Mouse (Mus musculus): ENCODE measurements around the gene Prrt1. TPM values are rescaled to one million over a fixed set of nuclear protein-coding genes. Genes with fewer than 3 reads are reported as not detected.

The Prrt1 gene
- total RNA-seq, 2 experiments from 2014 or later, result 5.0 to 14.3 TPM

DNA sequence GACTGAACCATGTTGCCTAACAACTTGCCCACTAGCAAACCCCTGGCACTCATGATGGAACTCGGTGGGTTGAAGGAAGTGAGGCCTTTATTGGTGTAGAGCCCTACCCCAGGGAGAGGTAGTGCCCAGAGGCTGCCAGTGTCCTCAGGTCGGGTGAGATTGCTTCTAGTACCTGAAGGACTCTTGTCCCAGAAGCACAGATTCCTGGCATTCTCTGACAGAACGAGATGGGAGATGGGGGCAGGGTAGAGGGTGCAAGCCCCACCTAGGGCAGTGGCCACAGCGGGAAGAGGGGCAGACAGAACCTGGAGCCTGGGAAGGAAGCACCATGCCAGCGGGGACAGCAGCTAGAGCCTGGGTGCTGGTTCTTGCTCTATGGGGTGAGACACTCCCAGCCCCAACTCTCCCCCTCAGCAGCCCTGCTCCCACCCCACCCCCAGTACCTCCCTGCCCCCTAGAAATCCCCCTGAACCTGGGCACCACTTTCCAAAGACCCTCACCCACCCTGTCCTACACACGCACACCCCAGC lies 31.7 kb upstream of the Prrt1 start, which contains the start of gene Ager:
TSS of gene Ager (plus strand) at position 297 of the 530 bp plus-strand sequence.
- DNase-seq, result no peak

DNA sequence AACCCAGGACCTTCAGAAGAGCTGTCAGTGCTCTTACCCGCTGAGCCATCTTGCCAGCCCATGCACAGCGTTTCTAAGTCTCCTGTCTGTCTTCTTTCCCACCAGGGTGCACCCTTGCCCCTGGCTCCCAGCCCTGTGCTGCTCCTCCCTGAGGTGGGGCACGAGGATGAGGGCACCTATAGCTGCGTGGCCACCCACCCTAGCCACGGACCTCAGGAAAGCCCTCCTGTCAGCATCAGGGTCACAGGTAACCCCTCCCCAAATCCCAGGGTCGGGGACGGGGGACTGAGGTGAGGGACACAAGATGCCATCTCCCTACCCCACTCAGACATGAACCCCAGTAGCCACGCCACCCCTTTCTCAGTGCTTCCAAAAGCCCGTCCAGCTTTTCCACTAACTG lies 29.4 kb upstream of the Prrt1 start:
- no peak for DNase-seq

DNA sequence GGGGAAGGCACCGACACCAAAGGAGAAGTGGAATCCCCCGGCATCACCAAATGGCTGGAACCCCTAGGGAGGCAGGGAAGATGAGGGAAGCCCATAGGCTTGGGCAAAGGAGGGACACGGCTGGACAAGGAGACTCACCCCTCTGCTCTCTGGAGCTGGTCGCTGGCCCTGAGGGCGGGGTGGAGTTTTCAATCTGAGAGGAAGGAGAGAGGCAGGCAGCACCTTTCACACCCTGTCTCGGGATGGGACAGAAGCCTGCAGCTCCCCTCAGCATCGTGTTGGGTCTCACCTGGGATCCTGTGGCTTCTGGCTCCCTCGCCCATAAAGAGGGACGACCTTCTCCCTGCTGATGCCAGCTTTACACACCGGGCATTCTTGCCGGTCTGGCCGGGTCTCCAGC lies 27.5 kb upstream of the Prrt1 start:
- DNase-seq, result no peak

DNA sequence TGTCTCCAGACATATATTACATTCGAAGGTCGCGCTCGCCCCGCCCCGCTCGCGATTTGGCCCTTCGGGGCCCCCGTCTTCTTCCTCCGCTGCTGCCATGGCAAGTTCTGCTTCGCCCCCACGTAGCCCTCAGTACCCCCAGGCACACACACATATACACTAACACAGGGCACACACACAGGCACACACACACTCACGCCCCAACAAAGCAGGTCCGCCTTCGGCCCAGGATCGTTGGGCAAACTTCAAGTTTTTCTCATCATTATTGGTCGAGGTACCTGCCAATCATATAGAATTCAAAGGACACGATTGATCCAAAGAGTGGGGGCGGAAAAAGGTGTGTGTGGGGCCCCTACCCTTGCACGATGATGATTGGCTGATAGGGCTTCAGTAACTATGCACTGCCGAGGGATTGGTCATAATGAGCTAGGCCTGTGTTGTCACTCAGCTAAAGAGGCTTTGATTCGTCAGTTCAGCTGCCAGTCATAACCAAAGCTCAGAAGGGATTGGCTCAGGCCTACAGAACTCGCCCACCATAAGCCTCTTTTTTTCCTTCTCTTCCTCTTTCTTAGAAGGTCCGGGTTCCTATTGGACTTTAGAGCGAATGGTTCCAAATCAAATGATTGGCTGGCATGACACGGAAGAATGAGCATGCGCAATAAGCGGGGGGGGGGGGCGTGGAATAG lies 25.8 kb upstream of the Prrt1 start, which contains the start of gene Rnf5:
TSS of gene Rnf5 (minus strand) at position 316 of the 686 bp plus-strand sequence.
- peak; percentile 97 for DNase-seq

DNA sequence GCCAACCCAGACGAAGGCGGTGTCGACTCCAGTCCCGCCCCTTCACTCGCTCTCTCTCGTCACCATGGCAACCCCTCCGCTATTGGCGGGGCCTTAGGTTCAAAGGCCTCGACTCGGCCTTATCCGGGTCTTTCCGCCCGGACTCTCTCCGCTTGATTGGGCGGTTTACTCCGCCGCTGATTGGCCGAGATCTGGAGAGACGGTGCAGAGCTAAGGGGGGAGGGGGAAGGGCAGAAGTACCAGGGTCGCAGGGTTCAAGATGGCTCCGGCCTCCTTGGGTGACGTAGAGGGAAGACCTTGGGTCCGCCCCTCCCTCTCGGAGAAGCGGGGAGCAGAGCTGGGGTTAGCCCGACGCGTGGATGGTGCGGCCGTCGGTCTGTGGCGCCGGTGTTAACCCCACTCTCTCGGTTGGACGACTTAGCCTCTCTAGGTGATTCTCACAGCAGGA lies 25.2 kb upstream of the Prrt1 start, which contains the start of gene Agpat1:
TSS of gene Agpat1 (plus strand) at position 202 of the 448 bp plus-strand sequence.
- peak; percentile 99 for DNase-seq

DNA sequence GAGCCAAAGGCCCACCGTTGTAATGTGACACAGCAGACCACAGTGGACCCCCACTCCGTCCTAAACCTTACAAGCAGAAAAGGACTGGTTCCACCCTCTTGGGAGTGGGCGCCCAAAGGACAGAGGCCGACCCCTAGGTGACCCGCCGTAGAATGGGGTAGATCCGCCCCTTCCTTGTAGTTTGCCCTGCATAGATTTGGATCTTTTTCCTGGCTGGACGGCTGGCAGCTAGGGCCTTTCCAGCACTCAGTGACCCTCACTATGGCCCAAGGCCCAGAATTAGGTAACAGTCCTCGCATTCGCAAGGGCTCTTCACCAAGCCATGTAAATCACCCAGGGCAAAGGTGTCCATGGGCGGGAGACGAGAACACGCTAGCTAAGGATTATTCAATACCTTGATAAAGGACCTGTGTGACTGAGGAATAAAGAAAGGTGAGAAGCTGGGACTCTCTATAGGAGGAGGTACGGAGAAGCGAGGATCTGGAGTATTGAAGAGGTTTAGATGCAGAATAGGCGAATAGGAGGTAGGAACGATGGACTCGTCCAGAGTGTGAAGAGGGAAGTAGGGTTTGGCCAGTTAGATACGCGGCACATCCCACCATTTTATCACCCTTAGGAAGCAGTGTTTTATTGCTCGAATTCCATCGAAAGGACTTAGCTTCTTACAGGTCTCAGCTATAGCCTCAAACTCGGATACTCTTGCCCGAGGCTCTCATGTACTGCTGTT lies 24.7 kb upstream of the Prrt1 start:
- peak; percentile 67 to 68 for DNase-seq

DNA sequence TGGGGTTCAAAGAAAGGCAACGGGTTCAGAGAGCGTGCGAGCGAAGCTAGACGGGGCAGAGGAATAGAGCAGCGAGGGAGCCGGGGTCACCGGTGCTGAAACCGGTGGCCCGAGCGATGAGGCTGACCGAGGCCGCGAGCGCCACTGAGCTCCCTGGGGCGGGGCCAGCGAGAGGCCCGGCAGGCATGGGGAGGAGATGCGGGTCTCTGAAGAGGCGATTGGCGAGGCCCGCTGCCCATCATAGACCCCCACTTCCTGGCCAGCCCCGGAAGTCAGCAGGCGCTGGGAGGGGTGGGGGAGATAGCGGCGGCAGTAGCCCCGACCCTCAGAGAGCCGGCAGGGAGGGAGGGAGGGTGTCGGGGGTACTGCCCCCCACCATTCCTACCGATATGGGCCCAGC lies 23.7 kb upstream of the Prrt1 start:
- DNase-seq, result peak; percentile 98 to 99

DNA sequence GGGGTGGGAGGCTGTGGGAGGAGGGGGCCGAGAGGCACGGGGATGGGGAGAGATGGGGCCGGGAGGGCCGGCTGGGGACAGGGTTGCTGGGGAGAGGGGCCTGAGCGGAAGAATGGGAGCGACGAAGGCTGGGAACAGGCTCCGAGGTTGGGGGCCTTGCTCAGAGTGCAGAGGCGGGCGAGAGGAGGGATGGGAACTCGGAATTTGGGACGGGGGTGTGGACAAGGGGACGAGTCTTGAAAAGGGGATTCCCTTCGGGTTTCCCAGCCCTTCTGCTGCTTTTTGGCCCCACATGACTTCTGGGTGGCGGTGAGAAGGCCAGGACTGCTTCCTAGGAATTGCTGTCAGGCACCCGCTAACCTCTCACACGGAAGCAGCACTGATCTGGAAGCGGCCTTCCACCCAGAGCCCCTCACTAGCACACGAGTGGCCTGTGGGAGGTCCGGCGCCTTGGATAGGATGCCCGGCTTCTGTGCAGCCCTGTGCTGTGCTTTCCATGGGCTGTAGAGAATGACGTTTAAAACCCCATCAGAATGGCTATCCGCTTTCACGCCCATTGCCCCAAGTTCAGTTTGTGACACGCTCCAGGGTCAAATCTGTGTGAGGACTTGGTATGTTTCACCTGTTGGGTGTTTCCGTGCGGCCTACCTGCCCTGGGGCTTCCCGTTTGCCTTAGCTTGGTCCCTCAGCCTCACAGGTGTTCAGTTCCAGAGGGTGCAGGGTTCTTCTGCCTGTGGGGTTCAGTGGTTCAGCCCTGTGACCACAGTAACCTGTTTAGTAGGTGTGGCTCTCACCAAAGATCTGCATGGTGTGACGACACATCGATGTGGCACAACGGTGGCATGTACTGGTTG lies 22.9 kb upstream of the Prrt1 start:
- peak; percentile 29 to 38 for DNase-seq

DNA sequence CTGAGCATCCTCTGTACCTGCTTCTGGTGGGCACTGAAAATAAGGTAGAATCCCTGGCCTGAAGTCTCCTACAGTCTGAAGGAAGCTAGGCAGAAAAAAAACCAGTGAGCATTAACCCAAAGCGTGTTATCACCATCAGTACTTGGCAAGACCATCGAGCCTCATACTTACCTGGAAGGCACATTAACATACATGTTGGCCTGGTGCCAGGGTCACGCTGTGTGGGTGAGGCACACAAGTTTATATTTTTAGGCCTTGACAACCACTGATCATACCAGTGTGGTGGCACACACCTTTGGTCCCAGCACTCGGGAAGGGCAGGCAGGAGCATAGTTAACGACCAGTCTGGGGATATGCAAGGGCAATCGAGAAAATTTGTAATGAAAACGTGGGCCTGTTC lies 21.3 kb upstream of the Prrt1 start:
- no peak for DNase-seq

DNA sequence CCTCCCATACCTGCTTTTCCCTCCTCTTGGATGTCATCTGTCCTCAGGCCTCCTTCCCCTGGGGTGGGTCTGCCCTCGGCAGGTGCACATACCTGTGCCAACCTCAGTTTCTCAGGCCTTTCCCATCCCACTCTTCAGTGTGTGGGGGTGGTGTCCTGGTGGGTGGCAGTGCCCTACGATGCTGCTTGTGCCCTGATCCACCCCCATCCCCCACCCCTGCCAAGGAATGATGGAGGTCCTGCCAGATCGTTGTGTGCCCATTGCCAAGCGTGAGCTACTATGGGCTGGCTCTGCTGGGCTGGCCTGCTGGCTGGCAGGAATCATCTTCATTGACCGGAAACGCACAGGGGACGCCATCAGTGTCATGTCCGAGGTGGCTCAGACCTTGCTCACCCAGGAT lies 18.3 kb upstream of the Prrt1 start:
- DNase-seq, result no peak

DNA sequence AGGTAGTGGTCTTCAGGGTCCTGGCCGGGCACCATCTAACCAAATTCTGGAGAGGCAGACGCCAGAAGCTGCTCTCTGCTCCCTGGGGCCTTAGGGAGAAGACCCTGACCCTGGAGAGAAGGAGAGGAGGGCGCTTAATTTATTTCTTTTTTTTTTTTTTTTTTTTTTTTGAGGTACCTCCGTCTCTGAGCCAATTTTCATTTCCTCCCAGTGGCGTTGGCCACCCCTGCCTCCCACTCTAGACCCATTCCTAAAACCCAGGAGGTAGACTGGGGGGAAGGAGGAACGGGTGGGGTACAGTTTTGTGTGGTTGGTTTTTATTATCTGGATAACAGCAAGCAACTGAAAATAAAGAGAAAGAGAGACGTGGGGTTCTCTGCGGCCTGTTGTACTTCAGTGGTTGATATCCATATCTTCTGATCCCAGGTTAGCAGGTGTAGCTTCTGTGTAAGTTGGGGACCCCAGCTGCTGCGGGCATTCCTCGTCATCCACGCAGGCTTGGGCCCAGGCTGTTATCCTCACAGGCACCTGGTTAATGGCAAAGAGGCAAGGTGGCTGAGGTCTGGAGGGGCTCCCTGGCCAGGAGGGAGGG lies 16.2 kb upstream of the Prrt1 start:
- DNase-seq, result no peak

DNA sequence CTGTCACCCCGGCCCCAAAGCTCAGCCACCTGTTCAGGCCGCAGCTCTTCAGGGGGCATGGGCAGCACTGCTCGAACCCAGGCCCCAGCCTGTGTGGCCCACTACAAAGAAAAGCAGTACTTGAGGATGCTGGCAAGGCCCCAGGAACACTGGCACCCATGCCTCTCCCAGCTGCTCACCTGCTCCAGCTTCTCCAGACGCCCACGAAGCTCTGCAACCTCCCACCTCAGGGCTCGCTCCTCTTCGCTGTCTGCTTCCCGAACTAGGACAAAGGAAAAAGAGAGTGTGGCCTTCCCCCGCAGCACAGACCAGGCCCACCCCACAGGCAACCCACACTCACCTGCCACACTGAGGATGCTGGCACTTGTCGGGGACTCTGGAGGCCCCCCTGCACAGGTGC lies 15.5 kb upstream of the Prrt1 start:
- DNase-seq, result no peak

DNA sequence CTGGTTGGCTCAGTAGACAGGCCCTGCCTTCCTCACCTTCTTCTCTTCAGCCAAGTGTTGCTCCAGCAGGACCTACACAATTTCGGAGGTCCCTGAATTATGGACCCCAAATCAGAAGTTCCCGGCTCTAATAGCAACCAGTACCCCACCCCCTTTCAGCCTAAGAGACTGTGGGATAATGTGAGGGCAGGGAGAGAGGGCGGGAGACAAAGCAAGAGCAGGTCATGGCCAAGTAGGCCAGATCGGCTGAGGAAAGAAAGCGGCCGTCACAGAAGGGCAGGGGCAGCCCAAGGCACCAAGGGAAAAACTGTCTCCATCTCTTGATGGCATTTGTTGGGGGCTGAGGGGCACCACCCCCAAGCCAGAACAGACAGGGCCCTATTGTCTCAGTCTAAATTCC lies 13.5 kb upstream of the Prrt1 start, which contains the start of gene Egfl8:
TSS of gene Egfl8 (minus strand) at position 101 of the 400 bp plus-strand sequence.
- DNase-seq, result no peak

DNA sequence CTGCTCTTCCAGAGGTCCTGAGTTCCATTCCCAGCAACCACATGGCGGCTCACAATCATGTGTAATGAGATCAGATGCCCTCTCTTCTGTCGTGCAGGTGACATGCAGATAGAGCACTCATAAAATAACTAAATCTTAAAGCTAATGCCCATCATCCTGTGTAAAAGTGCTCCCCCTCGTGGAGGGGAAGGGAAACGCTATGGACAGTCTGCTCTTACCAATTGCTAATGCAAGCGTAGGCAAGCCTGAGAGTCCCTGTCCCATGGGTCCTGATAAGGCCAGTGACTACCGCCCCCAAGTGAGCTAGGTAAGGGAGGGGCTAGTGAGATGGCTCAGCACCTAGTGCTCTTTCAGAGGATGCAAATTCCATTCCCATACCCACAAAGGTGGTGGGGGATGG lies 10.3 kb upstream of the Prrt1 start:
- peak; percentile 81 to 85 for DNase-seq

DNA sequence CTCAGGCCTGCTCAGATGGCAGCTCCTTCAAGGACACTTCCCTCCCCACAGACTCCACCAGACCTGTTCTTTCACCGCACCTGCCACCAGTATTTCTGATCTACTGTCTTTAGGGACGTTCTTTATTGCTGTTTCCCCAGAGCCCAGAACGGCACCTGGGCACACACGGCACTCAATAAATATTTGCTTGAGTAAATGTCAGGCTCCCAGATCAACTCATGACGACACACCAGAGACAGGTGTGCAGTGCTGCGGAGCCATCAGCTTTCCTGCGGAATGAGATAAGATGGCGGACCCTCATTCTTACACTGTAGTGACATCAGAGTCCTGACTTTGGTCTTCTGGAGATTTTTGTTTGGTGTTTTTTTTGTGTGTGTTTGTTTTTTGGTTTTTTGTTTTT lies 8.3 kb upstream of the Prrt1 start:
- DNase-seq, result no peak

DNA sequence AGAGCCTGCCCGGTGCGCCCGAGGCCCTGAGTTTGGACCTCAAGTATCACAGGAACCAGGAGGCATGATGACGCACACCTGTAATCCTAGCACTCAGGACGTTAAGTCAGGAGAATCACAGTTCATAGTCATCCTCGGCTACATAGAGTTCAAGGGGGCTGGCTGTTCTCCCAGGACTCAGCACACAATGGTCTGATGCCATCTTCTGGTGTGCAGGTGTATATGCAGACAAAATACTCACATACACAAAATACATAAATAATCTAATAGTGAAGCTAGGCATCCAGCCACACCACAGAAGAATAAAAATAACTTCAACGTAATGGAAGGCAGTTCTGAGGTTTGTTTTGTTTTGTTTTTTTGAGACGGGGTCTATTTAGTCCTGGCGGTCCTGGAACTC lies 6.2 kb upstream of the Prrt1 start:
- DNase-seq, result no peak

DNA sequence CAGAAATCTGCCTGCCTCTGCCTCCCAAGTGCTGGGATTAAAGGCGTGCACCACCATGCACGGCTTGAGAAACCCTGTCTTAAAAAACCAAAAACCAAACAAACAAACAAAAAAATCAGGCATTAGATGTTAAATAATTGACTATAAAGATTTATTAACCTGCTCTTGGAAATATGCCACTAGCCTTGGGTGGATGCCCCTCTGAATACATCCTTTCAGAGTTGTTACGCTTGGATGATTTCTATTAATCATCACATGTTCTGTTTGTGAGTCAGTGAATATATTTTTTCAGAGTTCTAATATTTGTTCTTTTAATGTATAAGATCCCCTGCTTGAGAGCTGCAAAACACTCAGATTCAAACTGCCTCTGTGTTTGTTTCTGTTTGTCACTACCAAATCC lies 4.4 kb upstream of the Prrt1 start:
- DNase-seq, result no peak

DNA sequence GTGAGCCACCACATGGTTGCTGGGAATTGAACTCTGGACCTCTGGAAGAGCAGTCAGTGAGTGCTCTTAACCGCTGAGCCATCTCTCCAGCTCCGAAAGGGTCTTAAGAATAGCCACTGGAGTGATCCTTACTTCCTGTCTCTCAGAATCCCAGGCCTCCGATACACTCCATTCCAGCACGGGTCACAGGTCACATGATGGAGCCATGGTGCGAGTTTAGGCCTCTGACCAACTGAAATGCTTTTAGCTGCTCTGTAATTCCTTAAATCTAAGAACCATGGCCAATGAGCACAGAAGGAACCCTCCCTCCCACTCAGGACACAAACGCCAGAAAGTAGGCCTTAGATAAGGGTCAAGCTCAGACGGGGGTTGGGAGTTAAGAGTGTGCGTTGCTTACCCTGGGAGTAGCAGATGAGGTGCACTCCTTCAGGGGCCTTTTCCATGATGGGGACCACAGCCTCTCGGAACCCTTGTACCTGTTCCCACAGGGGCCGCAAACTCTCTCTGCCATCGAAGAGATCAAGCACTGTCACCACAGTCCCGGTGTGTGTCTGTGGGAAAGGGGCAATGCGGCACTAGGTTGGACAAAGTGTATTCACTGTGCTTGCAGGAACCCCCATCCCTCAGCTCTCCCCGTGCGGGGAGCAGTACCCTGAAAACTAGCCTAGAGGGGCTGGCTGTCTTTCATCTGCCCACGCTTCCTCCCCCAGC lies 3.1 kb upstream of the Prrt1 start:
- no peak for DNase-seq

DNA sequence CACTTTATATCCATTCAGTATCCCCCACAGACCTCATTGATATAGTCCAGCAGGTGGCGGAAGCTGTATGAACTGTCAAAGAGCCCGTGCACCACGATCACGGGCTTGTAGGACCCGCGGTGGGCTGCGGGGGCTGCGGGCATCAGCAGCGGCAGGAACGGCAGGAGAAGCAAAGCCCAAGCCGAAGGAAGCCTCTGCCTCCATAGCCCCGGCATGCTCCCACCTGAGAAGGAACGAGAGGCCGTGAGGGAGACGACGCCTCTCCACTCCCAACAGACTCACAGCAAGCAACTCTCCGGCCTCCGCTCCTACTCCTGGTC lies 2.6 kb upstream of the Prrt1 start:
- DNase-seq, result peak in 1 of 2 experiments; percentile 37

DNA sequence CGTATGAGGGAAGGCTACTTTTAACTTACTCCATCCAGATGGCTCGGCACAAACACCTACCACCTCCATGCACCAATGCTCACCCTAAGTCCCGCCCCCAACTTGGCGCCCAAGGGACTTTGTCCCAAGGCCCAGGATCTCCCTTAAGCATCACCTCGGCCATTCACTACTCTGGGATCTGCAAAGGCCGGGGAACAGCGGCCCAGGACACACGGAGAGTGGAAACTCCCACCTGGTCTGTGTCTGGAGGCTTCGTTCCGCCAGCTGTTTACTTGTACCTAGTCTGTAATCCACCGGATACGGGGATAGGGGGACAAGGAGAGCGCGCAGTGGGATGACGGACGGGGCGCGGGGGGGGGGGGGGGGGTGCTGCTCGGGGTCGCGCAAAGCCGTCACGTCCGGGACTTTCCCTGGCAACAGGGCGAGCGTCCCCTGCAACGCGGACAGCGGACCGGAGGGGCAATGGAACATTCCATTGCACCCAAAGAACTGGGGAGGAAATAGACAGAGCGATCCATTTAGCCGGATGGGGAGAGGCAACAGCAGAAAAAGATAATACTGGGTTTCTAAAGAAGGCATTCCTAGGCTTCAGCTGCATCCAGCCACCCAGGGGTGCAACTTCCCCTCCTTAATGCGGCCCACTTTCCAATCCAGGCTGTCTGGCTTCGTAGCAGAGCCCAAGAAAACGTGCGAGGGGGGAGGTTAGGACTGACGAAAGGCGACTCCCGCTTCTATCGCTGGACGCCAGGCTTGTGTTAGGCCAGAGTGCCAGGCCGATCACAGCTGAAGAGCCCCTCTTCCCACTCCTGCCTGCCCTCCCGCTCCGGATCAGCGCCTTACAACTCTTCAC lies 2.0 kb upstream of the Prrt1 start:
- peak; percentile 90 to 93 for DNase-seq

Data from adrenal gland, postnatal 36 days (tissue).